ENCODE assay signal across 21 mouse cellular contexts in the genomic region with DNA sequence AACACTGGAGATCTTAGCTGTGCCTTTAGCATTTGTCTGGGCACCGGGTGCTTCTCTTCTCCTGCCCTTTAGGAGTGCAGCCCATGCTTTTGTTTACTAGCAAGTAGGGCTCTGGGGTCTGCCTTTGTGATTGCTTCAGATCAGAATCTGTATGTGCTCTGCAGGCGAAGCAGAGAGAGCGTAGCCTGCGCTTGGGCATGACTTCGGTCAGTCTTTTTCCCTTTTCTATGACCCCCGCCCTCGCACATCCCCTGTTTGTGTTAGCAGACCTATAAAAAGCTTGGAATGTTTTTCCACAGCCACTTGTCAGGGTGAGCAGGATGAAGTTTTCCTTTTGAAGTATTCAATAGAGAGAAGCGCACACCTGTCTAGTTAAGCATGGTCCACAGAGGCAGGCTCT. TPM values are rescaled to one million over a fixed set of nuclear protein-coding genes. Genes with fewer than 3 reads are reported as not detected.
A peak's percentile ranks its signal among the peaks of the same experiment; 100 is the strongest.
DNase-seq lines count a peak whose midpoint lies in the region; ATAC-seq and TF ChIP-seq lines count a peak whose summit lies in the region.
"Had no signal": no experiment of that assay in that cellular context is flagged by ENCODE, and none has a peak within 500 bp of the region (broad histone marks: within the 10 kb centered on the region; RNA-seq: fewer than 3 reads in every experiment).

No protein-coding gene starts in this region.

- no peak for TF ChIP-seq CTCF in gastrocnemius, adult 2 months (IDR thresholded peaks at IDR 0.05)
- TF ChIP-seq CTCF in lung, postnatal 0 days (IDR thresholded peaks at IDR 0.05), result no peak

- no peaks in the 10 kb centered on the region for H3K9me3 ChIP-seq in heart, embryonic 15.5 days (replicated peaks)
- H3K9me3 ChIP-seq in lung, postnatal 0 days (ENCODE audit: low read length), result no peaks in the 10 kb centered on the region
- H3K9me3 ChIP-seq: forebrain, embryonic 15.5 days; hindbrain, embryonic 13.5 days; midbrain, embryonic 13.5 days; neural tube, embryonic 12.5 days had no signal

- intact Hi-C loops in gastrocnemius, adult 2 months (cut with DNase I), result no loop called here

- no peak for DNase-seq in gastrocnemius, adult 2 months
- no peak for DNase-seq in gastrocnemius, postnatal 10 days
- DNase-seq in heart, postnatal 4 days, result no peak
- peak; percentile 41 for DNase-seq in kidney, postnatal 10 days
- DNase-seq in kidney, postnatal 36 days, result no peak
- DNase-seq in lung, postnatal 0 days (ENCODE audit: low spot score), result no peak
- DNase-seq in lung, postnatal 4 days, result no peak
- DNase-seq: cerebellum, adult 9-10 months; gastrocnemius, postnatal 14 days; kidney, adult 11 months; layer of hippocampus, postnatal 36 days; retina, postnatal 1 day; right cerebral cortex, postnatal 25 days; spleen, adult 18-20 months had no signal

- WGBS in heart, embryonic 15.5 days, result 42% methylated on average over 8 of the region's 8 CpGs
- WGBS in lung, postnatal 0 days, result 54% methylated on average over 8 of the region's 8 CpGs

- peak overlapping the region; percentile 33; the same call in 1 of the 2 replicates for H3K4me2 ChIP-seq in heart, embryonic 15.5 days
- peak overlapping the region; percentile 22 for H3K4me2 ChIP-seq in lung, postnatal 0 days (replicated peaks; ENCODE audit: low read depth, low read length)
- H3K4me2 ChIP-seq: forebrain, embryonic 15.5 days; heart, embryonic 11.5 days; hindbrain, embryonic 13.5 days; midbrain, embryonic 13.5 days; neural tube, embryonic 12.5 days had no signal

- H3K4me1 ChIP-seq in heart, embryonic 15.5 days (replicated peaks), result peaks cover 42% of the 10 kb centered on the region
- peaks cover 8% of the 10 kb centered on the region; the same call in 1 of the 2 replicates for H3K4me1 ChIP-seq in lung, postnatal 0 days (ENCODE audit: insufficient read depth, low read depth, low read length)
- H3K4me1 ChIP-seq: forebrain, embryonic 15.5 days; hindbrain, embryonic 13.5 days; midbrain, embryonic 13.5 days; neural tube, embryonic 12.5 days had no signal

- TF ChIP-seq EP300 in lung, postnatal 0 days (IDR thresholded peaks at IDR 0.05), result no peak

- H3K4me3 ChIP-seq in gastrocnemius, adult 2 months, result peak overlapping the region; percentile 30
- H3K4me3 ChIP-seq in heart, embryonic 15.5 days, result no peak overlapping the region
- H3K4me3 ChIP-seq in lung, postnatal 0 days (ENCODE audit: low read depth, low read length), result no peak overlapping the region
- H3K4me3 ChIP-seq: forebrain, embryonic 15.5 days; hindbrain, embryonic 13.5 days; midbrain, embryonic 13.5 days; neural tube, embryonic 12.5 days had no signal

- no peaks in the 10 kb centered on the region for H3K27me3 ChIP-seq in heart, embryonic 15.5 days
- no peaks in the 10 kb centered on the region for H3K27me3 ChIP-seq in lung, postnatal 0 days (replicated peaks; ENCODE audit: insufficient read depth, low read length)
- H3K27me3 ChIP-seq: forebrain, embryonic 15.5 days; hindbrain, embryonic 13.5 days; midbrain, embryonic 13.5 days; neural tube, embryonic 12.5 days had no signal

- no peak for ATAC-seq in heart, embryonic 15.5 days (replicated peaks; ENCODE audit: insufficient number of reproducible peaks, insufficient read depth, low FRiP score, low read depth)
- no peak for ATAC-seq in lung, postnatal 0 days
- ATAC-seq: CD4-positive, CD25-positive, alpha-beta regulatory T cell, adult 4 months; forebrain, embryonic 15.5 days; midbrain, embryonic 13.5 days had no signal

- H3K36me3 ChIP-seq in heart, embryonic 15.5 days, result no peaks in the 10 kb centered on the region
- no peaks in the 10 kb centered on the region for H3K36me3 ChIP-seq in lung, postnatal 0 days (ENCODE audit: insufficient read depth, low read length)
- H3K36me3 ChIP-seq: forebrain, embryonic 15.5 days; hindbrain, embryonic 13.5 days; midbrain, embryonic 13.5 days; neural tube, embryonic 12.5 days had no signal

- H3K27ac ChIP-seq in gastrocnemius, adult 2 months, result peak overlapping the region; percentile 56
- H3K27ac ChIP-seq in heart, embryonic 15.5 days, result peak overlapping the region; percentile 46
- H3K27ac ChIP-seq in lung, postnatal 0 days (ENCODE audit: low read length), result no peak overlapping the region
- H3K27ac ChIP-seq: forebrain, embryonic 15.5 days; hindbrain, embryonic 13.5 days; midbrain, embryonic 13.5 days; neural tube, embryonic 12.5 days had no signal

- H3K9ac ChIP-seq in heart, embryonic 15.5 days, result 0 out of 2 replicates have a peak overlapping the region, but pooled peaks have one; percentile 27
- no peak overlapping the region for H3K9ac ChIP-seq in lung, postnatal 0 days (replicated peaks; ENCODE audit: low read depth)
- H3K9ac ChIP-seq: forebrain, embryonic 15.5 days; hindbrain, embryonic 13.5 days; midbrain, embryonic 13.5 days; neural tube, embryonic 12.5 days had no signal

RNA-seq across cellular contexts. Expression of a gene that starts 26.0 kb away (rescaled TPM):
- 100 to 1,000 TPM; 338 to 407 TPM for total RNA-seq in gastrocnemius, adult 2 months (2021)
- total RNA-seq in gastrocnemius, postnatal 10 days (2021), result 100 to 1,000 TPM; 255 to 272 TPM
- 46.4 and 47.4 TPM in 2 replicates for polyA plus RNA-seq in heart, embryonic 15.5 days (2015; fragmentation: Nextera tagmentation; extraction: Ambion mirVana)
- 100 to 1,000 TPM; 223 to 231 TPM for total RNA-seq in heart, postnatal 4 days (2021)
- polyA plus RNA-seq in lung, postnatal 0 days (2015; fragmentation: Nextera tagmentation; extraction: Ambion mirVana), result 18.5 and 19.4 TPM in 2 replicates
